Mouse (Mus musculus) layer of hippocampus, adult 18-20 months (tissue): ENCODE results near the gene Zg16. TPM values are rescaled to one million over a fixed set of nuclear protein-coding genes. Genes with fewer than 3 reads are reported as not detected.
A peak's percentile ranks its signal among the peaks of the same experiment; 100 is the strongest.

Experiments used
- DNase-seq, 2 experiments: peaks; one replicate each; pipeline ENCODE4 v3.0.0; 2022; ENCODE audit warnings: low spot score in 2 of 2
- microRNA-seq, 2 experiments: library from miRNA; unstranded; fragments of <30 nt; microRNA quantifications; one replicate each; pipeline ENCODE4 v1.2.0; 2021
- total RNA-seq, 2 experiments: library from RNA; stranded (reverse); gene quantifications; 2 replicates each; pipeline ENCODE4 v1.2.3; 2021

Gene Zg16
- total RNA-seq, 2 experiments from 2014 or later: not detected

DNA sequence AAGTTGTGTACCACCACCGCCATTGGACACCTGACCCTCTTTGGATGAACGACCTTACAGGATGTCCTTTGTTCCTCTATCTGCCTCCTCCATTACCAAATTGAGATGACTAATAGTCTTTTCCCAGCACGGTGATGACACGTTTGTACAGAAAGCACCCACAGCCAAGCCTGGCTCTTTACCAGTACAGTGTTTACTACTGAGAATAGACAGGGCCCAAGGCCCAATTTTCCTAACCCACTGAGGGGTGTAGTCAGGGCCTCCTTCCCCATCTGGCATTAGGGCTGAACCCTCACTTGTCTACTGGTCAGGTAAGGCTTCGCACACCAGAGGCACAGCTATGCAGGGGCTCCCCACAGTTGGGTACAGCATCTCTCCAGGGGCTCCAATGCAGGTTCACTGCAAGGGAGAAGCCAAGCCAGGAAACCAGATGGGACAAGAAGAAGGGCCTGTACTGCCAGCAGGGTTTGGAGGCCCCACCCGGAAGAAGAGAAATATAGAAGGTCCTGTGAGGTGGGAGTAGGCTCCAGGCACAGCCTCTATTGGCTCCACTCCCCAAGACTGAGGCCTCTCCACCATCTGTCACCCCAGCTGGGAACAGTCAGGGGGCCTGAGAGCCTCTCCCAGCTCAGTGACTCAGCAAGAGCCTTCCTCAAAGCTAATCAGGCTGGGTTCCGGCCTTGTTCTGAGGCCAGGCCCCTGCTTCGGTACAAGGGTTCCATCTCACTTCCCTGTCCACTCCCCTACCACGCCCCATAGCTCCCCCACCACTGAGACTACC lies 78.7 kb downstream of the Zg16 start:
- DNase-seq: peak; percentile 89 to 93

DNA sequence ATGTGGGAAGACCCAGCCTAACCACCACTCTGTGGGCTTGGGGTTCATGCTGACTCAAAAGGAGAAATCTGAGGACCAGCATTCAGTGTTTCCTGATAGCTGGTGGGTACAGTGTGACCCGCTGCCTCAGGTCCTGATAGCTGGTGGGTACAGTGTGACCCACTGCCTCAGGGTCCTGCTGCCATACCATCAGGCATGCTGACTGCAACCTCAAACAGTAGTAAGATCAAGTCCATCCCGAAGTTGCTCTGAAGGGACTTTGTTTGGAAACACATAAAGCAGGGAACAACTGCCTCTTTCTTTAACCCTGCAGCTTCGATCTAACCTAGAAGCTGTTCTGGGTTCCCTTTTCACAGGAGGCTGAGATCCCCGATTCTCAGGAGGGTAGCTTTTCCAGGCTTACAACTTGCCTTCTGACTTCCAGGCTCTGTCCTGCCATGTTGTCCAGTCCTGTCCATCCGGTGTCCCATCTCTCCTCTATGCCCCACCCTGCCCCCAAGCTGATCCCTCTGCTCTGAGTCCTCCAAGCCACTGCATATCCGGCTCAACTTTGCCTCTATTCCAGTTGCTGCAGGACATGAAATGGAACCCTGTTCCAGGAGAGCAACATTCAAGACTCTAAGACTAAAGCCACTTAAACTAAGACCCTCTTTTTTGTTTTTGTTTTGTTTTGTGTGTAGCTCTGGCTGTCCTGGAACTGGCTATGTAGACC lies 79.7 kb downstream of the Zg16 start:
- DNase-seq: no peak

DNA sequence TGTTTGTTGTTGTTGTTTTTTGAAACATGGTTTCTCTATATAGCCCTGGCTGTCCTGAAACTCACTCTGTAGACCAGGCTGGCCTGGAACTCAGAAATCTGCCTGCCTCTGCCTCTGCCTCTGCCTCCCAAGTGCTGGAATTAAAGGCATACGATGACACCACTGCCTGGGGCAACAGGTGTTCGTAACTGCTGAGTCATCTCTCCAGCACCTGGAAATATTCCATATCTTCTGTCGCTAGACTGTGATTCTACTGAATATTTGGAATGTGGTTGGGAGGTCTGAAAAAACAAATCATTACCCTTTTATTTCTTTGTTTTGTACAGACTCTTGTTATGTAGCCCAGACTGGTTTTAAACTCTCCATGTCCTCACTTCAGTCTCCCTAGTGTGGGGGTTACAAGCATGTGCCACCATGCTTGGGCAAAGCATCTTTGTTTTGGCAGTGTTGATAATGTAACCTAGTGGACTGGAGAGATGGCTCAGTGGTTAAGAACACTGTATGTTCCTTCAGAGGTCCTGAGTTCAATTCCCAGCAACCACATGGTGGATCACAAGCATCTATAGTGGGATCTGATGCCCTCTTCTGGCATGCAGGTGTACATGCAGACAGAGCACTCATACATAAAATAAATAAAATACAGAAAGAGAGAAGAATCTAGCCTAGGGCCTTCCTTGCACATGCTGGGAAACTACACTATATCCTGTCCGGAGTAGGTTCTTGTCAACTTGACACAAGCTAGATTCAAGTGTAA lies 82.8 kb downstream of the Zg16 start:
- no peak for DNase-seq

DNA sequence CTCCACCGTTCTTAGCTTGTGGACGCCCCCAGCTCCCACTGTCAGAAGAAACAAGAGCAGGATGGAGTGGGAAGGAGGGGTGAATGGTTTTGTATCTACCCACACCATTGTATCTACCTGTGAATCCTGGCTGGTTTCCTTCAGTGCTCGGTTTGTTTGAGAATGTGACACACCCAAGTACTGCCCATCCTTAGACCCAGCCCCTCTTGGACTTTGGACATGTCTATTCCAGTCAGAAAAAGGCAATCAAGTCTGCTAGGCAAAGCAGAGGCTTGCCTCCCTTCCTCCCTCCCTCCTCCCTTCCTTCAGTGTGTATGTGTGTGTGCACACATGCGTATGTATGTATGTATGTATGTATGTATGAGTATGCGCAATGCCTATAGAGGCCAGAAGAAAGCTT lies 83.5 kb downstream of the Zg16 start:
- no peak for DNase-seq

Small RNA genes within 50 kb of the gene (microRNA-seq; reads per million reads assigned to microRNA genes)
- gene Gm44343: 0 reads per million in 2 experiments

Other genes starting within 250 kb of the Zg16 start
- gene Doc2a, start 239.9 kb downstream of the Zg16 start, total RNA-seq: 10 to 100 TPM; 15.8 to 18.5 TPM
- 10 to 100 TPM; 25.8 to 30.9 TPM for gene Hirip3, start 225.4 kb downstream of the Zg16 start, total RNA-seq
- 10 to 100 TPM; 48.4 to 55.6 TPM for gene Ino80e, start 225.0 kb downstream of the Zg16 start, total RNA-seq
- 100 to 1,000 TPM; 156 to 160 TPM for gene Taok2, start 202.6 kb downstream of the Zg16 start, total RNA-seq
- 10 to 100 TPM; 18.4 to 23.1 TPM for gene Tmem219, start 164.4 kb downstream of the Zg16 start, total RNA-seq
- gene Kctd13, start 158.4 kb downstream of the Zg16 start, total RNA-seq: 100 to 1,000 TPM; 192 to 198 TPM
- 10 to 100 TPM; 33.3 to 33.7 TPM for gene Asphd1, start 137.7 kb downstream of the Zg16 start, total RNA-seq
- 100 to 1,000 TPM; 475 to 503 TPM for gene Sez6l2, start 136.8 kb downstream of the Zg16 start, total RNA-seq
- 100 to 1,000 TPM; 164 to 166 TPM for gene Cdipt, start 111.4 kb downstream of the Zg16 start, total RNA-seq
- not detected for gene Cdiptos, start 111.2 kb downstream of the Zg16 start, total RNA-seq
- 10 to 100 TPM in 1 of 2 experiments, 1 to 10 TPM in 1; 8.5 to 10.0 TPM for gene Mvp, start 72.7 kb downstream of the Zg16 start, total RNA-seq
- gene Pagr1b, start 70.8 kb downstream of the Zg16 start, total RNA-seq: not detected
- gene Pagr1a, start 70.0 kb downstream of the Zg16 start, total RNA-seq: 10 to 100 TPM; 16.7 to 17.4 TPM
- 10 to 100 TPM; 61.2 to 65.1 TPM for gene Gm42742, start 66.2 kb downstream of the Zg16 start, total RNA-seq
- 100 to 1,000 TPM; 246 to 261 TPM for gene Prrt2, start 66.1 kb downstream of the Zg16 start, total RNA-seq
- 100 to 1,000 TPM; 238 to 241 TPM for gene Maz, start 60.3 kb downstream of the Zg16 start, total RNA-seq
- 1 to 10 TPM; 3.1 to 6.0 TPM for gene Kif22, start 44.9 kb downstream of the Zg16 start, total RNA-seq
- gene AI467606, start 4.0 kb upstream of the Zg16 start, total RNA-seq: 1 to 10 TPM in 1 of 2 experiments, under 1 TPM in 1; 0.84 to 1.6 TPM
- gene Qprt, start 34.9 kb upstream of the Zg16 start, total RNA-seq: under 1 TPM; 0.20 to 0.50 TPM
- under 1 TPM; 0.25 to 0.30 TPM for gene Spn, start 50.5 kb upstream of the Zg16 start, total RNA-seq
- 100 to 1,000 TPM in 1 of 2 experiments, 10 to 100 TPM in 1; 87.8 to 105 TPM for gene Cd2bp2, start 108.7 kb upstream of the Zg16 start, total RNA-seq
- 100 to 1,000 TPM in 1 of 2 experiments, 10 to 100 TPM in 1; 93.5 to 106 TPM for gene Tbc1d10b, start 121.1 kb upstream of the Zg16 start, total RNA-seq
- gene Mylpf, start 121.6 kb upstream of the Zg16 start, total RNA-seq: 1 to 10 TPM; 1.7 to 2.2 TPM
- gene Zfp553, start 145.7 kb upstream of the Zg16 start, total RNA-seq: 10 to 100 TPM; 22.4 TPM
- 1 to 10 TPM; 5.9 to 7.9 TPM for gene Sept1, start 145.8 kb upstream of the Zg16 start, total RNA-seq
- gene Zfp771, start 156.9 kb upstream of the Zg16 start, total RNA-seq: 10 to 100 TPM; 62.6 to 66.0 TPM
- gene Dctpp1, start 173.4 kb upstream of the Zg16 start, total RNA-seq: 10 to 100 TPM; 22.0 to 22.8 TPM
- 10 to 100 TPM; 35.0 to 38.6 TPM for gene Sephs2, start 186.7 kb upstream of the Zg16 start, total RNA-seq
- under 1 TPM; 0.18 to 0.30 TPM for gene Itgal, start 208.9 kb upstream of the Zg16 start, total RNA-seq